Mouse (Mus musculus) testis, adult 2 months (tissue): ENCODE data around the gene Ptpn18.

Experiments
- CTCF ChIP-seq: fragments of 200-500 bp; IDR thresholded peaks from 2 replicates; pipeline ENCODE4 v1.5.1; 2012; ENCODE audit warnings: low read depth, mild to moderate bottlenecking, inconsistent platforms, low read length, moderate library complexity; ENCODE audit not compliant: control insufficient read depth, insufficient read depth, insufficient replicate concordance
- POLR2A ChIP-seq: fragments of 200-500 bp; IDR thresholded peaks from 2 replicates; pipeline ENCODE4 v1.6.1; 2012; ENCODE audit warnings: low read depth, mild to moderate bottlenecking, inconsistent platforms, low read length, moderate library complexity; ENCODE audit not compliant: control insufficient read depth

GRCm38 (mm10) chr1:34522205-34522849 lies 62.8 kb downstream of the Ptpn18 start:
- TF ChIP-seq CTCF (no peak), POLR2A (no peak)
